Mouse (Mus musculus) lung, embryonic 16.5 days (tissue): ENCODE data around the gene Rmnd5a. TPM values are rescaled to one million over a fixed set of nuclear protein-coding genes. Genes with fewer than 3 reads are reported as not detected.

Source experiments
- ATAC-seq: fragments of 200-750 bp; cut with Nextera tagmentation; 2 replicates; pipeline ENCODE4 v1.8.0; 2017; ENCODE audit warnings: low read depth, mild to moderate bottlenecking, moderate library complexity
- H3K27ac ChIP-seq: fragments of 300-500 bp; sonication (generic); 2 replicates; pipeline ENCODE4 v1.5.1; 2014; ENCODE audit warnings: mild to moderate bottlenecking, control low read depth, low read length
- H3K27me3 ChIP-seq: fragments of 300-500 bp; sonication (generic); 2 replicates; pipeline ENCODE4 v1.6.1; 2014; ENCODE audit warnings: low read depth, low read length, mixed read lengths; ENCODE audit not compliant: control insufficient read depth, insufficient read depth
- H3K36me3 ChIP-seq: fragments of 300-500 bp; sonication (generic); 2 replicates; pipeline ENCODE4 v1.6.1; 2014; ENCODE audit warnings: low read length; ENCODE audit not compliant: control insufficient read depth, insufficient read depth
- H3K4me1 ChIP-seq: fragments of 300-500 bp; sonication (generic); replicated peaks from 2 replicates; pipeline ENCODE4 v1.6.1; 2014; ENCODE audit warnings: low read length, mixed read lengths; ENCODE audit not compliant: control insufficient read depth, insufficient read depth
- H3K4me2 ChIP-seq: fragments of 300-500 bp; sonication (generic); 2 replicates; pipeline ENCODE4 v1.6.1; 2014; ENCODE audit warnings: low read depth, low read length, control low read depth
- H3K4me3 ChIP-seq: fragments of 300-500 bp; sonication (generic); 2 replicates; pipeline ENCODE4 v1.5.1; 2014; ENCODE audit warnings: mild to moderate bottlenecking, low read length, control low read depth
- H3K9ac ChIP-seq: fragments of 300-500 bp; sonication (generic); 2 replicates; pipeline ENCODE4 v1.6.1; 2014; ENCODE audit warnings: low read length, control low read depth
- H3K9me3 ChIP-seq: fragments of 300-500 bp; sonication (generic); 2 replicates; pipeline ENCODE4 v1.6.1; 2016; ENCODE audit warnings: low read length; ENCODE audit not compliant: control insufficient read depth
- WGBS: fragments of 180-500 bp; shearing (Covaris S2); extraction: QIAGEN DNeasy Blood & Tissue Kit; methylation state at CpG from one replicate; pipeline ENCODE4 v1.1.7; 2014; 5-methylcytosine and 5-hydroxymethylcytosine counted together
- polyA plus RNA-seq: library from polyadenylated mRNA; unstranded; fragments of >200 nt; fragmentation: Nextera tagmentation; extraction: Ambion mirVana; gene quantifications from 2 replicates; pipeline ENCODE4 v1.2.1, GENCODE M21; 2015

Gene Rmnd5a
- polyA plus RNA-seq, 1 experiment from 2014 or later = 9.7 TPM

DNA sequence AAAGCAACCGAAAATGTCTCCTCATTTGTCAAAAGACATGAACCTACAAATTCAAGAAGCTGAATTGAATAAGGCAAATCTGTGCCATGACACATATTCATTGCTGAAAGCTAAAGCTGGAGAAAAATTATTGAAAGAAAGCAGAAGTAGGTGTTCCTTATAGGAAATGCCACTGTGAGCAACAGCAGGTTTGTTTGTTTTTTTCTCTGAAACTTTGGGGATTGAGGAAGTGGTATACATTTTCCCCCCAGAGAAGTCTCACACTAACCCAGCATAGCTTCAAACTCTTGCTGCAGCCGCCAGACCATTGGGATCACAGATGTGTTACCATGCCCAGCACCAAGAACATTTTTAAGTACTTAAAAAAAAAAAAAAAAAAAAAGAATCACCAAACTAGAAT is 12.4 kb upstream of the Rmnd5a start:
- H3K9me3 ChIP-seq = no peaks in the 10 kb centered on the region
- no peaks in the 10 kb centered on the region for H3K4me1 ChIP-seq
- H3K36me3 ChIP-seq = no peaks in the 10 kb centered on the region
- no peak overlapping the region for H3K4me3 ChIP-seq
- no peak overlapping the region for H3K4me2 ChIP-seq
- 66% methylated on average over 2 of the region's 2 CpGs for WGBS
- no peak overlapping the region for H3K9ac ChIP-seq
- H3K27me3 ChIP-seq = no peaks in the 10 kb centered on the region
- ATAC-seq = no peak
- no peak overlapping the region for H3K27ac ChIP-seq

DNA sequence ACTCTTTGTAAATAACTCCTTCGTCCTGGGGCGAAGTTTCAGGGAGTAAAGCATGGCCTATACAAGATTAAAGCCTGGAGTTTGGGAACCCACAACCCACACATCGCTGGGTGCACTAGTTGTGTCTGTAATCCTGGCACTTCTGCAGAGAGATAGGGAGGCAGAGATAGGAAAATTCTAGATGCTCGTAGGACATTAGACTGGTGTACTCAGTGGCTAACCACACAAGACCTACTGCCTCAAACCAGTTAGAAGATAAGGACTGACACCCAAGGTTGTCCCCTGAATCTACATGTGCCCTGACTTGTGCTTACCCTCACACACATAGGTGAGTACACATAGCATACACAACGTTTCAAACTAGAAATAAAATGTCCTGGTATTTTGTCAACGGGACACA is 5.1 kb upstream of the Rmnd5a start:
- Histone ChIP-seq H3K4me1 (peaks cover 2% of the 10 kb centered on the region; the same call in 1 of the 2 replicates), H3K27me3 (no peaks in the 10 kb centered on the region), H3K9ac (no peak overlapping the region), H3K9me3 (no peaks in the 10 kb centered on the region), H3K27ac (no peak overlapping the region), H3K4me3 (no peak overlapping the region), H3K4me2 (no peak overlapping the region), H3K36me3 (no peaks in the 10 kb centered on the region)
- no peak for ATAC-seq
- WGBS = 76% methylated on average over 6 of the region's 6 CpGs

DNA sequence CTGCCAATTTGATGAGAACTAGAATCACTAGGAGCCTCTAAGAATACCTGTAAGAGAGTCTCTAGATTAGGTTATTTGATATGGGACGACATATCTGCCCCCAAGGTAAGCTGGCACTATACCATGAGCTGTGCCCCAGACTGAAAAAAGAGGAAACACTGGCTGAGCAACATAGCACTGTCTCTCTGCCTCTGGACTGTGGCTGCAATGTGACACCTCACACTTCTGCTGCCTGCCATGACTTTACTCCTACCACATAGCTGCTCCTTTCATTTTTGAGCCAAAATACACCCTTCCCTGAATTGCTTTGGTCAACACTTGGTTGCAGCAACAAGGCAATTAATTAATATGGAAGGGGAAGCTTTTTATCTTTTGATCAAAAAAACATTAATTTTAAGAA is 4.3 kb upstream of the Rmnd5a start:
- 55% methylated on average over 1 of the region's 1 CpGs for WGBS
- no peak overlapping the region for H3K4me3 ChIP-seq
- H3K4me1 ChIP-seq = peaks cover 2% of the 10 kb centered on the region; the same call in 1 of the 2 replicates
- ATAC-seq = no peak
- no peaks in the 10 kb centered on the region for H3K27me3 ChIP-seq
- H3K9ac ChIP-seq = no peak overlapping the region
- no peak overlapping the region for H3K27ac ChIP-seq
- no peaks in the 10 kb centered on the region for H3K9me3 ChIP-seq
- H3K4me2 ChIP-seq = no peak overlapping the region
- no peaks in the 10 kb centered on the region for H3K36me3 ChIP-seq

DNA sequence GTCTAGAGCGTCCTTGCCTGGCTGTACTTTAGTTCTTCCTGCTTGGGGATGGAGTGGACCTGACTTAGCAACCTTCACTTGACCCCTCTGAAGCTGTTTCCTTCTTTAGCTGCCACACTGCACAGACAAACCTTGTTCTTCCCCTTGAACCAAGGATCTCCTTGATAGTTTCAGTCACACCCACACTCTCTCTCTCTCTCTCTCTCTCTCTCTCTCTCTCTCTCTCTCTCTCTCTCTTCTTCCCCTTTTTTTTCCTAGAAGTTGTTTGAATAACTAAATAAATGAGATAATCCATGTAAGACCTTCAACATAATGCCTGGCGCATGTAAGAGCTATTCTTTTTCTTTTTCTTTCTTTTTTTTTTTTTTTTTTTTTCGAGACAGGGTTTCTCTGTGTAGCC is 1.7 kb upstream of the Rmnd5a start:
- WGBS = 79% methylated on average over 2 of the region's 3 CpGs
- ATAC-seq = no peak
- Histone ChIP-seq H3K4me1 (peaks cover 18% of the 10 kb centered on the region), H3K36me3 (no peaks in the 10 kb centered on the region), H3K4me3 (no peak overlapping the region), H3K27ac (no peak overlapping the region), H3K4me2 (no peak overlapping the region), H3K9me3 (no peaks in the 10 kb centered on the region), H3K9ac (no peak overlapping the region), H3K27me3 (no peaks in the 10 kb centered on the region)

DNA sequence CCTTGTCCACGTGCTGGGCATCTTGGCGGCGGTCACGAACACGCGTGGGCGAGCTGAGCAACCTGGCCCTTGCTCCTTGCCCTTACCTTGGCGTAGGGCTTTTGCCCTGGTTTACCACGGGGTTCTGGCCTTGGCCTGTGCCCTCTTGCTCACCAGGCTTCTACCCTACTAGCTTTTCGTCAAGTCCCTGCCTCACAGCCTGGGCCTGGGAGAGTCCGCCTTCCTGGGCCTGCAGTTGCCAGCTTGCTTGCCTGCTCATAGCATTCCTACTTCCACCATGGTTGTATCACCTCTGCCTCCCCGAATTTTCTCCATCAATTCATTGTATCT is 779 bp upstream of the Rmnd5a start:
- Histone ChIP-seq H3K27me3 (no peaks in the 10 kb centered on the region), H3K9ac (peak overlapping the region; percentile 77), H3K9me3 (no peaks in the 10 kb centered on the region), H3K4me1 (peaks cover 18% of the 10 kb centered on the region), H3K4me2 (peak overlapping the region; percentile 76), H3K4me3 (peak overlapping the region; percentile 54), H3K36me3 (no peaks in the 10 kb centered on the region), H3K27ac (peak overlapping the region; percentile 92)
- 5% methylated on average over 12 of the region's 12 CpGs for WGBS
- peak; percentile 8; the same call in 1 of the 2 replicates for ATAC-seq

DNA sequence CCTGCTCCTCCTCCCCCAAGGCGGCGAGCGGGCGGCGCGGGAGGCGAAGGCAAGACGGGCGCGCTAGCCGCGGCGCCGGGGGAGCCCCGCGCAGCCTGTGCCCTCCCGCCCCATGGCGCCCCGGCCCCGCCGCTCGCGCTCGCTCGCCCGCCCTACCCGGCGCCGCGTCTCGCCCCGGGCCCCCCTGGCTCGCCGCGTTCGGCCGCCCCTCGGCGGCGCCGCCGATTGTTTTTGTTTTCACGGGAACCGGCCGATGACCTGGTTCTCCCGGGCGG is 283 bp downstream of the Rmnd5a start:
- Histone ChIP-seq H3K27me3 (no peaks in the 10 kb centered on the region), H3K9me3 (no peaks in the 10 kb centered on the region), H3K4me2 (peak overlapping the region; percentile 67), H3K4me1 (peaks cover 18% of the 10 kb centered on the region), H3K9ac (peak overlapping the region; percentile 95), H3K4me3 (peak overlapping the region; percentile 97), H3K27ac (peak overlapping the region; percentile 93), H3K36me3 (no peaks in the 10 kb centered on the region)
- peak; percentile 31 for ATAC-seq
- 0% methylated on average over 5 of the region's 47 CpGs for WGBS

DNA sequence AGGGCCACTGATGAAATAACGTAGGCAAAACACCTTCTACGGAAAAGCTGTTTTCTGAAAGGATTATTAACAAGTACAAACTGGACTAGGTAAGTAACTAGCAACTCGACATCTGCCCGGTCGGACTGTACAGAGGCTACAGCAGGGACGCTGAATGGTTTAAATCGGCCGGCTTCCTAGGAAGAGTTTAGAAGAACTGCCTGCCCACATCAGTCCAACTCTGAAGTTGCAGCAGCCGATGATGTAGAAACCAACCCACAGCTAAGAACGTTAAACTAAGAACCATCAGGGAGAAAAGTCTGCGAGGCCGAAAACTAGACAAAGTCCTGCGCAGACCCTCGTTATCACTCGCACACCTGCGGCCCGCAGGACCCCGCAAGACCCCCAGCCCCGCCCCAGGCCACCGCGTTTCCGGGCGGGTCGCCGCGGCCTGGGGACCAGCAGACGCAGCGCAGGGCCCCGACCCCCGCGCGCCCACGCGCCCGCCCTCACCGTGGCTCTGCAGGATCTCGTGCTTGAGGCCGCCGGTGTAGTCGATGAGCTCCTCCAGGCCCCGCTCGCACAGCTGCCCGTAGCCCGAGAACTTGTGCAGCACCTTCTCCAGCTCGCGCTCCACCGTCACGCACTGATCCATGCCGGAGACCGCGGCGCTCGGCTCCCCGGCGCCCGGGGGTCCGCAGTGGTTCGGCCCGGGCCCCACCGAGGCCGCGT is 776 bp downstream of the Rmnd5a start:
- Histone ChIP-seq H3K9me3 (no peaks in the 10 kb centered on the region), H3K36me3 (no peaks in the 10 kb centered on the region), H3K9ac (peak overlapping the region; percentile 95), H3K4me3 (peak overlapping the region; percentile 97), H3K27ac (peak overlapping the region; percentile 93), H3K4me2 (peak overlapping the region; percentile 67), H3K27me3 (no peaks in the 10 kb centered on the region), H3K4me1 (peaks cover 18% of the 10 kb centered on the region)
- no peak; the same call in none of the 2 replicates for ATAC-seq
- 1% methylated on average over 53 of the region's 62 CpGs for WGBS

DNA sequence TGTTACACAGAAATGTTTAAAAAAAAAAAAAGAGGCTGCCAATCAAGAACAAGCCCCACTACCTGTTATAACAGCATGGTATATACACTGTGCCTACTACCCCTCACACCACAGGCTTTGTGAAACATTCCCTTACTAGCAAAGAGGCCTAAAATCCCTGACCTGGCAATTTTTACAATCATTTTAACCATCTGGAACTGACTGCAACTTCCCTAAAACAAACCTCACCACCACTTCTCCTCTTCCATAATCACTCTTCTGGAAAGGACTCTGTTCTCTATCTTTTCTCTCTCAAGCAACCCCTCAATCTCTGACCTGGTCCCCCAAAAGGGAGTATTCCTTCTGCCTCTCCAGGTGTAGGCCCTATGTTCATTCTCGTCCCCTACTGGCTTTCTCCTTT is 2.4 kb downstream of the Rmnd5a start:
- WGBS = 56% methylated on average over 1 of the region's 1 CpGs
- no peak overlapping the region for H3K27ac ChIP-seq
- no peak for ATAC-seq
- H3K9me3 ChIP-seq = no peaks in the 10 kb centered on the region
- 0 out of 2 replicates have a peak overlapping the region, but pooled peaks have one; percentile 8 for H3K4me2 ChIP-seq
- no peak overlapping the region for H3K4me3 ChIP-seq
- H3K27me3 ChIP-seq = no peaks in the 10 kb centered on the region
- H3K4me1 ChIP-seq = peaks cover 18% of the 10 kb centered on the region
- H3K36me3 ChIP-seq = no peaks in the 10 kb centered on the region
- H3K9ac ChIP-seq = 0 out of 2 replicates have a peak overlapping the region, but pooled peaks have one; percentile 0

DNA sequence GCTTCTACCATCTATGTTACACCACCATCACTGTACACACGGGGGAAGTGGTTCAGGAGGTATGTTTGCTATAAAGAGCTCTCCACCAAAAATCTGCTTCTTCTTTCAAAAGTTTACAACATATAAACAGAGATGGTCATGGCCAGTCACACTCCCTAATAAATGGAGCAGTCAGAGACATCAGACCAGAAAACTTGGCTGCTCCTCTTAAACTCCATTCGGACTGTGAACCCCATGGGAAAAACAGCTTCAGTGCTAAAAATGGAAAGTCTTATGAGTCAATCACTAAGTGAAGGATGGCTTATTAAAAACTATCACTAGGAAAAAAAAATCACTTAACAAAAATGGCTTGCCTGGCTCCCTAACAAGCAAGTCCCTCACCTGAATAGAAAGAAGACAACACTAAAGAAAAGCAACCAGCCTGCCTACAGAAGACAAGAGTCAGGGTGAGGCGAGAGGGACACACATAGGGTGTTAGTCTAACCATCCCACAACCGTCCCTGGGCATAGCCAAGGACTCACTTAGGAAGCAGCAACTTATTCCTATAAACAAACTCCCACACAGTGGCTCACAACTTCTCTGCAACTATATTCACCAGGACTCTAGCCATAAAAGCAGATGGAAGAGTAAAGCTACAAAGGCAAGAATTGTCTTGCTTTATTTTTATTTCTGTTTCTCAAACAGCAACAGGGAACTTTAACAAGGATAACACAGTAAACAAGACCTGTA is 12.3 kb downstream of the Rmnd5a start:
- Histone ChIP-seq H3K4me2 (no peak overlapping the region), H3K27me3 (no peaks in the 10 kb centered on the region), H3K4me1 (no peaks in the 10 kb centered on the region; the same call in none of the 2 replicates), H3K9ac (no peak overlapping the region), H3K9me3 (no peaks in the 10 kb centered on the region), H3K4me3 (no peak overlapping the region), H3K36me3 (peaks cover 8% of the 10 kb centered on the region; the same call in 1 of the 2 replicates), H3K27ac (no peak overlapping the region)
- no peak for ATAC-seq
- WGBS = 78% methylated on average over 4 of the region's 4 CpGs
